Mouse (Mus musculus) 3134 (cell line): ENCODE data around the gene Zfyve27.

Source experiments
- DNase-seq: peaks from one replicate; pipeline ENCODE4 v3.0.0-alpha.2; 2011; ENCODE audit warnings: low spot score; ENCODE audit not compliant: insufficient read length; ENCODE audit errors: extremely low read depth

Gene Zfyve27

DNA sequence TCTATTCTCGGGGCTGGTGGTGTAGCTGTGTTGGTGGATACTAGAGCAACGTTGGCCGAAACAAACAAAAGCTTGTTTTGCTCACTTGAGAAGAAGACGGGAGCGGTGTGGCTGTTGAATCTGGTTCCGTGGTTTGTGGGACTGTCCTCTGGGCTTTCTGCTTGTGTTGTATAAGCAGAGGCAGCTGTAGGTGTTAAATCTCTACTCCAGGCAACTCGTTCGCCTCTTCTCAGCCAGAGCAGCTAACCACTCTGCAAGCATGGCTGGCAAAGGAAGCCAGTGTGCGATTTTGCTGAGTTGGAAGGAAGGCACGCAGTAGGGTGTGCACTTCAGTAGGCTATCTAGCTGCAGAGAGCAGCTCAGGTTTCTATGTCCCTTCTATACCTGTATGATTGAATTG lies 62.7 kb downstream of the Zfyve27 start:
- no peak for DNase-seq

DNA sequence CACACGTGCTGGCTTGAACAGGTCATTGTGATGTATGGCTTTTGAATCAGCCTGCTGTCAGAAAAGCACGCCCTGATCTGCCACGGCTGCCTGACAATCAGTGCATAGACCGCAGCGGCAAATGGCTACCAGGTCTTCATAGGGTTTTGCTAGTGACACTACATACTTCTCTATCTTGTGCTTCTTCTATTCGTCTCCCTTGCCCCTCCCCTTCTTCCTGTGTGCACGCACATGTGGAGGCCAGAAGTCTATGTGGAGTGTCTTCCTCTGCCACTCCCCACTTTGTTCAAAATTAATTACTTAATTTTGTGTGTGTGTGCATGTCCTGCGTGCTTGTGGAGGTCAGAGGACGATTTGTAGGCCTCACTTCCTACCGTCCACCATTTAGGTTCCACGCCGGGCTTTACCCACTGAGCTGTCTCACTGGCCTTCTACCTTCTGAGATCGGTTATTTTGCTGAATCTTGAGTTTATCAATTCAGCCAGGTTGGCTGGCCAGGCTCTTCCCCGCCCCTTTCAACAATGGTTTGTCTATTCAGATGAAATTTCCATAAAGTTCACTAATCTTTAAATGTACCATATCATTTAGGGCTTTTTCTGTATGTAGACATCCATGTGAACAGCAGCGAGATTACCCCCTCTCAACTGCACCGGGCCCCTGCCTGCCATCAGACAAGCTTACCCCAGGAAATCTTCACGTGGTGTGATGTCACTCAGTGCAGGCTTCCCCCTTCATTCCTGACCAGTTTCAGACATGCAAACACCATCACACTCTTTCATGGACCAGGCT lies 65.9 kb downstream of the Zfyve27 start:
- no peak for DNase-seq

DNA sequence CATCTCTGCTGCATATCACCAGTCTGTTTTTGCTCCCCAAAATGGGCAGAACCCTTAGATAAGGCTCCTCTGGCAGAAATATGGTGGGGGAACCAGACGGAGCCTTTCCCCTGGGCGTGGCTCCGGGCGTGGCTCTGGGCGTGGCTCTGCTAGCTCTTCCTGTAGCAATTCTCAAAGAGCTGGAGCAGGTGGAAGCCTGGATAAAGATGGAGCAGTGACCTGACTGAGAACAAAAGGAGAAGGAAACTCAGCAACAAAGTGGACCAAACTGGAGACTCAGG lies 66.5 kb downstream of the Zfyve27 start:
- DNase-seq, result peak; percentile 37

DNA sequence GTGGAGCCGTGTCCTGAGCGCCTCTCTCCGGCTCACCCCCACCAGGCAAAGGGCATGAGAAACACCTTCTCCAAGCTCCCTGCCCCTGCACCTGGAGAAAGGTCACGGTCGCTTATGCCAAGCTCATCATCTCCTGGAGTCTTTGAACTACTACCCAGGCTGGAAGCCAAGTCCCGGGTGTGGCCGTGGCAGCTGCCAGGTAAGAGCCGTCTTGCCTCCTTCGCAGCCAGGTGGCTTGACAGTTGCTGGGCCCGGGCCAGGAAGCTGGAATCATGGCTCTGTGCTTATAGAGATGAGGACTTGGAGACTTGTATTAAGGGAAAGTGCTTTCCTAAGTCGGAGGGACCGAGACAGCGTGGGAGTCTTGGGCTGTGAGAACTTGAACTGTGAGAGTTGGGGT lies 67.2 kb downstream of the Zfyve27 start:
- no peak for DNase-seq

DNA sequence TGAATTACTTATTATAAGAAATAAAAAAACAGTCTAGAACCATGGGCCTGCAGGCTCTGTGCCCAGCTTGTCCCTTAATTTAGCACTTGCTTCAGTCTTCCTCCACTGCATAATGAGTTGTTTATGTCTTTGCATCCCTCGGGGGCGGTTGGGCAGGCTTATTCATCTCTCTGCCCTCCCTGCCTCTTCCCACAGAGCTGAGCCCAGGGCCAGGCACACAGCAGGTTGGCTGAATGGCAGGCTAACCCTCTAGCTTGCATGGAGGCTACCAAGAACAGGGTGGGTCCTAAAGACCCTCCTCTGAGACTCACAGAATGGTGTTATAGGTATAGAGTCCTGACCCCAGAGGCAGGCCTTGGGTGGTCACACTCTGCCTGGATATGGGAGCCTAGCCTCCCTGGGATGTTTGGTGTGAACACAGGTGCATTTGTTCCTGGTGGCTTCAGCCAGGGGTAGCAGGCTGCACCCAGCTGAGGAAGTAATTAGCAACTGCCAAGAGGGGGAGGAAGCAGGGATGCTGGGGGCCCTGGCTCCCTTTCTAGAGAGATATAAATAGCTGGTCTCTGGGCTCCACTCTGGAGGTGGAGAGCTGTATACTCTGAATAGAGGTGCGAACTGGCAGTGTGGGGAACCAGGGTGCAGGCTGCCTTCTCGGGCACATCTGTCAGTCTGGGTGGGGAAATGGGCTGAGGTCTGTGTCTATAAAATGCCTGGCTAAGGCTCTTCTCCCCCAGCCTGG lies 74.0 kb downstream of the Zfyve27 start:
- DNase-seq, result no peak

DNA sequence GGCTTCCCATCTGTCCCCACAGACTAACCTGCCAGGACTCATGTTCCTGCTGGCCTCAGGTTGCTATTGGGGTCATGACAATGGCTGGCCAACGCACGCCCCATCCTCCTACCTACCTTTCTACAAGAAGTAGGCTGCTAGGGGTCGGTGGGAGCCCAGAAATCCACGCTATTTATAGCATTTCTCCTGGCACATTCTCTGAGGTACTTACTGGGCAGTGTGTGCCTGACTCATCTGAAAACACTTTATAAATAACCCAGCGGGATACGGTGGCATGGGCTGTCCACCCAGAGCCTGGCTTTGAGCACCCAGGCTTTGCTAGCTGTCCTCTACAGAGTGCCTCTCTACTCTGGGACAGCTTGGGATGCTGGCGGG lies 74.6 kb downstream of the Zfyve27 start:
- DNase-seq, result peak; percentile 69

DNA sequence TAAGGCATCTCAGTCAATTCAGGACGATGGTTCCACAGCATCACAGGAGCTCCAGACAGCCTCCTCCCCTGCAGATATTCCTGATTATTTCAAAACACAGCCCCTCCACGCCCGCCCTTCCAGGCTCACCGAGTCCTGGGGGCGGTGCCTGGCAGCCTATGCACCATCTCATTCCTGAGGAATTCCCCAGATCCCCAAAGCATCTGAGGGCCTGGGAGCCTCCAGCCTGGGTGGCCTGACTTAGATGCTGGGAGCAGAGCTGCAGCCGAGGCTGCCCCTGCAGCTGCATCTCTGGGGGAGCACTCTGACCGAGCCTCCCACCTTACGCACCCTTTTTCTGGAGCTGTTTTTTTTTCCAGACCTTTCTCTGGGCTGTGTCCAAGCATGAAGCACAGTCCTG lies 77.1 kb downstream of the Zfyve27 start:
- DNase-seq, result peak; percentile 86

DNA sequence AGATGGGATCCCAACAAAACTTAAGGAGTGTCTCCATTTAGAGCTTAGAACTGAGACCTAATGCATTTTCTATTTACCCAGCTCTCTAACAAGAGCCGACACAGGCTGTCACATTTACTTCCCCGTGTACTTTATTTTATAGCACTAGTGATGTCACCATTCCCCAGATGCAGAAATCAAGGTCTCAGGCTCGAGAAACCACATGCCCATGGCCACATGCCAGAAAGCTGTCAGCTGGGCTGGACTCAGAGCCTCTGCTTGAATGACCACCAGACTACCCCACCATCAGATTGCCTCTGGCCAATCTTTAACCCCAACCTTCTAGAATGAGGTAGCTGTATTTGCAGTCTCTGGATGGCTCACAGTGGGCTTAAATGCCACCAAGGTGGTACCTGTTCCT lies 79.7 kb downstream of the Zfyve27 start:
- DNase-seq, result no peak
